Mouse (Mus musculus): ENCODE results near the gene Lmtk3. TPM values are rescaled to one million over a fixed set of nuclear protein-coding genes. Genes with fewer than 3 reads are reported as not detected.
A peak's percentile ranks its signal among the peaks of the same experiment; 100 is the strongest.

Lmtk3 gene
- polyA plus RNA-seq, 1 experiment from 2014 or later = 1.5 TPM

GRCm38 (mm10) chr7:45770427-45771082, 13.0 kb upstream of the Lmtk3 start:
- DNase-seq (ENCODE audit: low spot score) = no peak
- Histone ChIP-seq H3K9ac (ENCODE audit: low read depth, low read length) (no peak overlapping the region), H3K27me3 (replicated peaks; ENCODE audit: control insufficient read depth, insufficient read depth, low read length) (no peaks in the 10 kb centered on the region), H3K9me3 (ENCODE audit: control insufficient read depth, low read length) (no peaks in the 10 kb centered on the region), H3K4me1 (ENCODE audit: control insufficient read depth, insufficient read depth, low read length) (no peaks in the 10 kb centered on the region), H3K4me2 (ENCODE audit: low read depth, low read length) (no peak overlapping the region), H3K4me3 (ENCODE audit: low read depth, low read length) (no peak overlapping the region), H3K27ac (replicated peaks; ENCODE audit: low read depth, low read length) (no peak overlapping the region), H3K36me3 (ENCODE audit: control insufficient read depth, insufficient read depth, low read length) (no peaks in the 10 kb centered on the region)
- no peak for ATAC-seq (ENCODE audit: low read depth)
- 68% methylated on average over 8 of the region's 8 CpGs for WGBS

GRCm38 (mm10) chr7:45771101-45771500, 12.4 kb upstream of the Lmtk3 start:
- Histone ChIP-seq H3K4me2 (ENCODE audit: low read depth, low read length) (no peak overlapping the region), H3K4me1 (ENCODE audit: control insufficient read depth, insufficient read depth, low read length) (no peaks in the 10 kb centered on the region), H3K9ac (ENCODE audit: low read depth, low read length) (no peak overlapping the region), H3K36me3 (ENCODE audit: control insufficient read depth, insufficient read depth, low read length) (no peaks in the 10 kb centered on the region), H3K4me3 (ENCODE audit: low read depth, low read length) (no peak overlapping the region), H3K9me3 (ENCODE audit: control insufficient read depth, low read length) (no peaks in the 10 kb centered on the region), H3K27me3 (replicated peaks; ENCODE audit: control insufficient read depth, insufficient read depth, low read length) (no peaks in the 10 kb centered on the region), H3K27ac (replicated peaks; ENCODE audit: low read depth, low read length) (no peak overlapping the region)
- ATAC-seq (ENCODE audit: low read depth) (no peak), DNase-seq (ENCODE audit: low spot score) (no peak)
- 51% methylated on average over 4 of the region's 4 CpGs for WGBS

GRCm38 (mm10) chr7:45775237-45775636, 8.3 kb upstream of the Lmtk3 start:
- Histone ChIP-seq H3K4me2 (ENCODE audit: low read depth, low read length) (no peak overlapping the region), H3K9ac (ENCODE audit: low read depth, low read length) (no peak overlapping the region), H3K36me3 (ENCODE audit: control insufficient read depth, insufficient read depth, low read length) (no peaks in the 10 kb centered on the region), H3K27me3 (replicated peaks; ENCODE audit: control insufficient read depth, insufficient read depth, low read length) (no peaks in the 10 kb centered on the region), H3K27ac (replicated peaks; ENCODE audit: low read depth, low read length) (no peak overlapping the region), H3K4me3 (ENCODE audit: low read depth, low read length) (no peak overlapping the region), H3K9me3 (ENCODE audit: control insufficient read depth, low read length) (no peaks in the 10 kb centered on the region), H3K4me1 (ENCODE audit: control insufficient read depth, insufficient read depth, low read length) (no peaks in the 10 kb centered on the region)
- WGBS = 81% methylated on average over 7 of the region's 7 CpGs
- DNase-seq (ENCODE audit: low spot score) = no peak
- ATAC-seq (ENCODE audit: low read depth) = no peak

GRCm38 (mm10) chr7:45779081-45779641, 4.4 kb upstream of the Lmtk3 start:
- Histone ChIP-seq H3K4me3 (ENCODE audit: low read depth, low read length) (no peak overlapping the region), H3K9ac (ENCODE audit: low read depth, low read length) (no peak overlapping the region), H3K4me1 (ENCODE audit: control insufficient read depth, insufficient read depth, low read length) (0 out of 2 replicates have a peak, but pooled peaks cover 4% of the 10 kb centered on the region), H3K27ac (replicated peaks; ENCODE audit: low read depth, low read length) (no peak overlapping the region), H3K36me3 (ENCODE audit: control insufficient read depth, insufficient read depth, low read length) (no peaks in the 10 kb centered on the region), H3K4me2 (ENCODE audit: low read depth, low read length) (peak overlapping the region; percentile 10; the same call in 1 of the 2 replicates), H3K27me3 (replicated peaks; ENCODE audit: control insufficient read depth, insufficient read depth, low read length) (no peaks in the 10 kb centered on the region), H3K9me3 (ENCODE audit: control insufficient read depth, low read length) (no peaks in the 10 kb centered on the region)
- 21% methylated on average over 22 of the region's 22 CpGs for WGBS
- ATAC-seq (ENCODE audit: low read depth) = no peak
- DNase-seq (ENCODE audit: low spot score) = no peak

GRCm38 (mm10) chr7:45782271-45782670, 1.3 kb upstream of the Lmtk3 start:
- no peaks in the 10 kb centered on the region for H3K36me3 ChIP-seq (ENCODE audit: control insufficient read depth, insufficient read depth, low read length)
- no peak overlapping the region for H3K4me3 ChIP-seq (ENCODE audit: low read depth, low read length)
- H3K4me2 ChIP-seq (ENCODE audit: low read depth, low read length) = no peak overlapping the region
- no peak for ATAC-seq (ENCODE audit: low read depth)
- DNase-seq (ENCODE audit: low spot score) = no peak
- peaks cover 19% of the 10 kb centered on the region for H3K4me1 ChIP-seq (ENCODE audit: control insufficient read depth, insufficient read depth, low read length)
- H3K27me3 ChIP-seq (replicated peaks; ENCODE audit: control insufficient read depth, insufficient read depth, low read length) = no peaks in the 10 kb centered on the region
- no peak overlapping the region for H3K9ac ChIP-seq (ENCODE audit: low read depth, low read length)
- H3K9me3 ChIP-seq (ENCODE audit: control insufficient read depth, low read length) = no peaks in the 10 kb centered on the region
- WGBS = 55% methylated on average over 4 of the region's 4 CpGs
- no peak overlapping the region for H3K27ac ChIP-seq (replicated peaks; ENCODE audit: low read depth, low read length)

GRCm38 (mm10) chr7:45784524-45785372, 1.2 kb downstream of the Lmtk3 start, which contains the start of gene Sult2b1:
TSS of gene Sult2b1 (minus strand) at chr7:45784669.
- H3K9ac ChIP-seq (ENCODE audit: low read depth, low read length) = peak within 1 kb of the TSS; percentile 74
- WGBS = 21% methylated on average over 18 of the region's 20 CpGs
- H3K4me2 ChIP-seq (ENCODE audit: low read depth, low read length) = peak within 1 kb of the TSS; percentile 90
- ATAC-seq (ENCODE audit: low read depth) (peak; percentile 45), DNase-seq (ENCODE audit: low spot score) (peak; percentile 93)
- peaks cover 19% of the 10 kb centered on the region for H3K4me1 ChIP-seq (ENCODE audit: control insufficient read depth, insufficient read depth, low read length)
- no peaks in the 10 kb centered on the region for H3K9me3 ChIP-seq (ENCODE audit: control insufficient read depth, low read length)
- H3K27me3 ChIP-seq (replicated peaks; ENCODE audit: control insufficient read depth, insufficient read depth, low read length) = no peaks in the 10 kb centered on the region
- H3K27ac ChIP-seq (replicated peaks; ENCODE audit: low read depth, low read length) = peak within 1 kb of the TSS; percentile 74
- H3K4me3 ChIP-seq (ENCODE audit: low read depth, low read length) = peak within 1 kb of the TSS; percentile 74
- peaks cover 11% of the 10 kb centered on the region for H3K36me3 ChIP-seq (ENCODE audit: control insufficient read depth, insufficient read depth, low read length)

- H3K27me3 ChIP-seq (replicated peaks; ENCODE audit: control insufficient read depth, insufficient read depth, low read length) = no peaks in the 10 kb centered on the region
- peak overlapping the region; percentile 74 for H3K27ac ChIP-seq (replicated peaks; ENCODE audit: low read depth, low read length)
- no peaks in the 10 kb centered on the region for H3K9me3 ChIP-seq (ENCODE audit: control insufficient read depth, low read length)
- peaks cover 19% of the 10 kb centered on the region for H3K4me1 ChIP-seq (ENCODE audit: control insufficient read depth, insufficient read depth, low read length)
- DNase-seq (ENCODE audit: low spot score) = no peak
- peak overlapping the region; percentile 74 for H3K9ac ChIP-seq (ENCODE audit: low read depth, low read length)
- H3K4me2 ChIP-seq (ENCODE audit: low read depth, low read length) = peak overlapping the region; percentile 90
- under 1% methylated on average over 26 of the region's 42 CpGs for WGBS
- H3K36me3 ChIP-seq (ENCODE audit: control insufficient read depth, insufficient read depth, low read length) = peaks cover 19% of the 10 kb centered on the region
- H3K4me3 ChIP-seq (ENCODE audit: low read depth, low read length) = peak overlapping the region; percentile 74
- peak; percentile 24 for ATAC-seq (ENCODE audit: low read depth)
Measured at GRCm38 (mm10) chr7:45785388-45786135, 2.0 kb downstream of the Lmtk3 start.

GRCm38 (mm10) chr7:45786136-45786578, 2.6 kb downstream of the Lmtk3 start:
- ATAC-seq (ENCODE audit: low read depth) = peak; percentile 66
- 0% methylated on average over 14 of the region's 14 CpGs for WGBS
- peak; percentile 91 for DNase-seq (ENCODE audit: low spot score)

More at GRCm38 (mm10) chr7:45786136-45786578, 2.6 kb downstream of the Lmtk3 start:
- Histone ChIP-seq H3K9me3 (ENCODE audit: control insufficient read depth, low read length) (no peaks in the 10 kb centered on the region), H3K4me1 (ENCODE audit: control insufficient read depth, insufficient read depth, low read length) (peaks cover 19% of the 10 kb centered on the region), H3K4me2 (ENCODE audit: low read depth, low read length) (peak overlapping the region; percentile 90), H3K27ac (replicated peaks; ENCODE audit: low read depth, low read length) (0 out of 2 replicates have a peak overlapping the region, but pooled peaks have one; percentile 39), H3K9ac (ENCODE audit: low read depth, low read length) (peak overlapping the region; percentile 74), H3K36me3 (ENCODE audit: control insufficient read depth, insufficient read depth, low read length) (peaks cover 24% of the 10 kb centered on the region), H3K4me3 (ENCODE audit: low read depth, low read length) (peak overlapping the region; percentile 74), H3K27me3 (replicated peaks; ENCODE audit: control insufficient read depth, insufficient read depth, low read length) (no peaks in the 10 kb centered on the region)

Data from embryonic facial prominence, embryonic 14.5 days (tissue).